Mouse (Mus musculus): Measurements from ENCODE around the gene Evx2. TPM values are rescaled to one million over a fixed set of nuclear protein-coding genes. Genes with fewer than 3 reads are reported as not detected.

Evx2 gene
- polyA plus RNA-seq, 2 experiments from 2014 or later: not detected

GRCm38 (mm10) chr2:74611406-74611805, 48.0 kb downstream of the Evx2 start:
- ATAC-seq: no peak

- ATAC-seq: no peak
Observed at GRCm38 (mm10) chr2:74609350-74609749, 50.0 kb downstream of the Evx2 start.

GRCm38 (mm10) chr2:74606087-74606760, 53.1 kb downstream of the Evx2 start:
- no peak for ATAC-seq

- ATAC-seq: no peak
Observed at GRCm38 (mm10) chr2:74604011-74604410, 55.3 kb downstream of the Evx2 start.

Other genes with a start within 250 kb of the Evx2 start
- gene Lnpk, start 80.1 kb downstream of the Evx2 start, polyA plus RNA-seq (2017; shearing (Covaris generic)): 10 to 100 TPM; 29.4 to 32.2 TPM
- gene Hoxd13, start 8.8 kb upstream of the Evx2 start, polyA plus RNA-seq (2017; shearing (Covaris generic)): not detected
- gene Hoxd12, start 15.5 kb upstream of the Evx2 start, polyA plus RNA-seq (2017; shearing (Covaris generic)): not detected
- gene Hoxd11, start 20.0 kb upstream of the Evx2 start, polyA plus RNA-seq (2017; shearing (Covaris generic)): not detected
- not detected for gene Hoxd10, start 32.4 kb upstream of the Evx2 start, polyA plus RNA-seq (2017; shearing (Covaris generic))
- gene Hoxd9, start 38.2 kb upstream of the Evx2 start, polyA plus RNA-seq (2017; shearing (Covaris generic)): not detected
- not detected for gene Hoxd8, start 45.1 kb upstream of the Evx2 start, polyA plus RNA-seq (2017; shearing (Covaris generic))
- gene Hoxd3, start 52.4 kb upstream of the Evx2 start, polyA plus RNA-seq (2017; shearing (Covaris generic)): not detected
- not detected for gene Hoxd4, start 52.4 kb upstream of the Evx2 start, polyA plus RNA-seq (2017; shearing (Covaris generic))
- gene Gm28230, start 67.2 kb upstream of the Evx2 start, polyA plus RNA-seq (2017; shearing (Covaris generic)): not detected
- gene Hoxd1, start 103.4 kb upstream of the Evx2 start, polyA plus RNA-seq (2017; shearing (Covaris generic)): not detected
- 10 to 100 TPM; 18.8 to 25.3 TPM for gene Mtx2, start 166.2 kb upstream of the Evx2 start, polyA plus RNA-seq (2017; shearing (Covaris generic))